Mouse (Mus musculus): ENCODE data around the gene Gm10198. TPM values are rescaled to one million over a fixed set of nuclear protein-coding genes. Genes with fewer than 3 reads are reported as not detected.

Gm10198 gene
- total RNA-seq, 2 experiments from 2014 or later = not detected

Other genes starting within 250 kb of the Gm10198 start
- 10 to 100 TPM; 82.5 to 83.5 TPM for gene Gpbp1, start 102.7 kb upstream of the Gm10198 start, total RNA-seq (2021)
- not detected for gene Gm49496, start 42.8 kb upstream of the Gm10198 start, total RNA-seq (2021)
- gene Mier3, start 88.2 kb downstream of the Gm10198 start, total RNA-seq (2021) = 10 to 100 TPM; 21.9 to 24.9 TPM
- gene Map3k1, start 216.2 kb downstream of the Gm10198 start, total RNA-seq (2021) = 10 to 100 TPM; 17.7 to 18.2 TPM